Mouse (Mus musculus) kidney, adult 18-20 months (tissue): ENCODE results near the gene Neo1.
"Not testable (repeated sequence)": the region's sequence is repeated elsewhere in the genome, so short reads cannot be mapped to it uniquely, and the experiment has no call there.

Experiments
- DNase-seq: peaks from one replicate; pipeline ENCODE4 v3.0.0; 2021

The Neo1 gene

DNA sequence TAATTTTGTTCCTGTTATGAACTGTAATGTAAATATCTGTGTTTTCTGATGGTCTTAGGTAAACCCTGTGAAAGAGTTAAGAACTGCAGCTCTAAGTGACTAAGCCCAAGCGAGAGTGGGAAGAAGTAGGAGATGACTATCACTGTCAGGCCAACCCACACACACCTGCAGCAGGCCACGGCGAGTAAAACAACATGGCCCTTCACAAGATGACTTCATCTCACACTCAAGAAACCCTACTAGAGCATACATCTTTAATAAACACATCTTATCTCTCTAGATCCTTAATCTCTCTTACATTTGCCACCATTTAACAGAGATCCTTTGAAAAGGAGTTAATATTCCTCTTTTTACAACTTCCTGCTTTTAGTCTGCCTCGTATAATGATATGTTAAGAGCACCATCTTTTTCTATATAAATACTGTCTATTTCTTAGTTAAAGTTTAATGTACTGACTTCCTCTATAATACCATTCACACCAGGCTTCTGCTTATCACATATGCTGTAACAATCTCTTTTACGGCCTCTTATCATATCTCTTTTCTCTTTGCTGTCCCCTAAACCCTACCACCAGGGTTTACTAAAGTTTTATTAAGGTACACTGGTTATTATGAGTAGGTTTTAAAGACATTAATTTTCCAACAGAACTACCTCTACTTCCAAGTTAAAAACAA is 46.8 kb downstream of the Neo1 start:
- DNase-seq = no peak

DNA sequence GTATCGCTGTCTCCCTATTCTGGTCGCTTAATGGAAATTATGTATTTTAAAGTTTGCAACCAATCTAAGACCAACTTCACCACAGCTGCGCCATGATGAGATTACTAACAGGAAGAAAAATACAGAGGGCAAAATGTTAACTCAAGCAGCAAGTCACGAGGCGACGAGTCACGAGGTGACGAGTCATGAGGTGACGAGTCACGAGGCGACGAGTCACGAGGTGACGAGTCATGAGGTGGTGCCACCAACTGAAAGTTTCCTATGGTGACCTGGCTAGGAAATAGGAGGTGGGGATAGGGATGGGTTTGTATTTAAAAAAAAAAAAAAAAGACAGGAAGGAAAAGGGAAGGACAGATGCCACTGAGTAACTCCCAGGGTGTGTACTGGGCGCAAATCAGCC is 57.2 kb downstream of the Neo1 start:
- no peak for DNase-seq

DNA sequence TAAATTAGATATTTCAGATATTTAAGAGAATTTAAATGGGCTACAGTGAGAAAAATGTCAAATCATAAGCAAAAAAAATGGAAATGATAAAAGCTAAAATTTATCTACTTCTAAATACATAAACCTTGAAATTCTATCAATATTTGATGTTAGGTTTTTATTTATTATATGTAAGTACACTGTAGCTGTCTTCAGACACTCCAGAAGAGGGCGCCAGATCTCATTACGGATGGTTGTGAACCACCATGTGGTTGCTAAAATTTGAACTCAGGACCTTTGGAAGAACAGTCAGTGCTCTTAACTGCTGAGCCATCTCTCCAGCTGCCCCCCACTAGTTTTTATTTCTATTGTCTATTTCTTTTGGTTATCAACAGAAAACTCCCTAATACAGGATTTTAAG is 65.1 kb downstream of the Neo1 start:
- not testable (repeated sequence) for DNase-seq

DNA sequence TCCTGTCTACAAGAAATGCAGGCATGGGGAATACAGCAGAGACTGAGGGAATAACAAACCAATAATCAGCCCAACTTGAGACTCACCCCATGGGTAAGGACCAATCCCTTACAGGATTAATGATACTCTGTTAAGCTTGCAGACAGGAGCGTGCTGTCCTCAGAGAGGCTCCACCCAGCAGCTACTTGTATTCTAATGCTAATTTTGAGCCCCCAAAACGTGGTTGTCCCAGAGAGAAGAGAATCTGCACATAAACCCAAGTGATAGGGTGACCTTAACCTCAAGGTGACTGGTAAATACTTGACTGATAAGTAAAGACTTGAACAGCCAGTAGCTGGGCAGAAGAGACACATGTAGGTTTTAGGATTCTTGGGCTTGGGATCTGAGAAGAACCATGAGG is 68.9 kb downstream of the Neo1 start:
- no peak for DNase-seq

DNA sequence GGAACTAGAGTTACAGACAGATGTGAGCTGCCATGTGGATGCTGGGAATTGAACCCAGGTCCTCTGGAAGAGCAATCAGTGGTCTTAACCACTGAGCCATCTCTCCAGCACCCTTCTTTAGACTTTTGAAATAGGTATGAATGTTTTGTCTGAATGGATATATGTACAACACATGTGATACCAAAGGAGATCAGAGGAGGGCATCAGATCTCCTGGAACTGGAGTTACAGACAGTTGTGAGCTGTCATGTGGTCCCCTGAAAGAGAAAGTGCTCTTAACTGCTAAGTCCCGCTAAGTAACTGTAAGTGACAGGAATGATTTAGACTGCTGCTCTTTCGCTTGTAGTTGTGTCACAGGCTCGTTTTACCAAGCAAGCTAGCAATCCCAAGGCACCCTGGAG is 80.7 kb downstream of the Neo1 start:
- DNase-seq = no peak

DNA sequence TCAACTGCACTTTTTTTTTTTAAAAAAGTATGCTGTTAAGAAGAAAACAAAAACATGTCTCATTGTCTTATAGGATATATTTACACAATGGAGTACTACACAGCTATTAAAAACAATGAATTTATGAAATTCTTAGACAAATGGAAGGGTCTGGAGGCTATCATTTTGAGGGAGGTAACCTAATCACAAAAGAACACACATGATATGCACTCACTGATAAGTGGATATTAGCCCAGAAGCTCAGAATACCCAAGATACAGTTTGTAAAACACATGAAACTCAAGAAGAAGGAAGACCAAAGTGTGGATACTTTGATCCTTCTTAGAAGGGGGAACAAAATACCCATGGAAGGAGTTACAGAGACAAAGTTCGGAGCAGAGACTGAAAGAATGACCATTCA is 90.3 kb downstream of the Neo1 start:
- not testable (repeated sequence) for DNase-seq

DNA sequence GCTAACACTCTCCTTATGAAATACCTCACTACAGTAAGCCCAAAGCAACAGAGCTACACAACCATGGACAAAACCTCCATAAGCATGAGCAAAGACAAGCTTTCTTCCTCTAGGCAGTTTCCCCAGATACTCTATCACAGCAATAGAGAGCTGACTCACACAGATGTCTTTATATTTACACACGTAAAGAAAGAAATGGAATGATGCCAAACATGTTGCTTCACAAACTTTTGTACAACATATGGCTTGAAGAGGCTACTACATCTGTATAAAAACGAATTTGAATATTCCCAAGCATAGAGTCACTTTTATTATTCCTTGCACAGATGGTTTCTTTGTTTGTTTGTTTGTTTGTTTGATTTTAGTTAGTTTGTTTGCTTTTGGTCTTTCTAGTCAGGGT is 101.5 kb downstream of the Neo1 start:
- DNase-seq = no peak

DNA sequence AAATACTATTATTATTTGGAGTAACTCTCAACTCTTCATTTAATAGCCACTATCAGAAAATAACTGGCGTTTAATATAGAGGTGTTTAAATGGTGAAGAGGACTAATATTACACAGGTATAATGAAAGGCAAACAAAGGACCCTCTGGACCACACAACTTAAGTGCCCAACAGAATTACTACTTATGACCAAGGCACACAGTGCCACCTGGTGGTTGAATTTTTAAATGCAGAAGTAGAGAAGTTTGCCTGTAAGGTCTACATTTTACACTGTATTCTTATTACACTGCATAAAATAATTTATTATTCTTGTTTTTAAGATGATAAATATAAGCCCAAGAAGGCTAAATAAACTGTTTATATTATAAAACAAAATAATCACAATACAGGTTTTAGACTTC is 108.1 kb downstream of the Neo1 start:
- no peak for DNase-seq

DNA sequence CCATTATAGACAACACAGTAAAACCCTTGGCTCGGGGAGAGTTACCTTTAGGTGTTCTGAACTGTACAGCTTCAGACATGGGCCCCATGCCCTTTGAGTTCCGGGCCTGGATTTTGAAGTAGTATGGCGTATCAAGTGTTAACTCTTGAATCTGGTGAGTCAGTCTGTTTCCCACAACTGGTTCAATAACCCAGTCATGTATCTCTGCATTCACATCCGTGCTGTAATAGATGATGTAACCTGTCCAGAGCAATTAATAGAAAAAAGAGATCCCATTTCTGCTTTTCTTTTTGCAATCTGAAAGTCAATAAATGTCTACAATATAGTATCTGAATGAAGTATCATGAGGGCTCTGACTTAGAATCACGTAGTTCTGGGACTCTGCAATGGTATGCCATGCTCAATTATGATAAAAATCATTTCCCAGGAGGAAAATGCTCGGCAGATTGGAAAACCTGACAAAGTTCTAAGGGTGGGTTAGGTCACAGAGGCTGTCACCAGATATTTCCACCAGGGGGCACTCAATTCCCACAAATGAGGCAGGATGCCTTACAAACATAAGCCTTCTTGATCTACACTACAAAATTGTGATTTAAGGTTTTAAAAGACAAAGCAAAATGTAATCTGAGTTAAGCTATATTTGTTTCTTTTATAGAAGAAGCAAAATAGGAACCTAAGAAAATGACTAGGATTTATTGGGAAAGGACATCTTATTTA is 133.2 kb downstream of the Neo1 start:
- DNase-seq = peak; percentile 38

DNA sequence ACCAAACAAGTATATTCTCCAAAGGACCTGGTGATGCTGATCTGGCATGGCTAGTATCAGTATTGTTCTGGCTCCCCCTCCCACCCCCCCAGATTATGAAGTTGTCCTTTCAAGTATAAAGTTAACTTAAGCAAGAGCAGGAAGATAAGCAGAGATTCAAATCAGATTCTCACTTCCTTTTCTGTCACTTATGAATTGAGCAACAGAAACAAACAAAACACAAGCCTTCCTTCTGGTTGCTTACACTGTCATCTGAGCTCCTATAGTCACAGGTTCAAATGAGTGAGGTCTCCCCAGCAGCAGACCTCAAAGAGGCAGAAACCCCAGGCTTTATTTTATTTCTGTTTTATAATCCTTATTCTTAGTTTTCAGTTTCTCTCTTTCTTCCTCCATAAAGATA is 136.6 kb downstream of the Neo1 start:
- DNase-seq = no peak

DNA sequence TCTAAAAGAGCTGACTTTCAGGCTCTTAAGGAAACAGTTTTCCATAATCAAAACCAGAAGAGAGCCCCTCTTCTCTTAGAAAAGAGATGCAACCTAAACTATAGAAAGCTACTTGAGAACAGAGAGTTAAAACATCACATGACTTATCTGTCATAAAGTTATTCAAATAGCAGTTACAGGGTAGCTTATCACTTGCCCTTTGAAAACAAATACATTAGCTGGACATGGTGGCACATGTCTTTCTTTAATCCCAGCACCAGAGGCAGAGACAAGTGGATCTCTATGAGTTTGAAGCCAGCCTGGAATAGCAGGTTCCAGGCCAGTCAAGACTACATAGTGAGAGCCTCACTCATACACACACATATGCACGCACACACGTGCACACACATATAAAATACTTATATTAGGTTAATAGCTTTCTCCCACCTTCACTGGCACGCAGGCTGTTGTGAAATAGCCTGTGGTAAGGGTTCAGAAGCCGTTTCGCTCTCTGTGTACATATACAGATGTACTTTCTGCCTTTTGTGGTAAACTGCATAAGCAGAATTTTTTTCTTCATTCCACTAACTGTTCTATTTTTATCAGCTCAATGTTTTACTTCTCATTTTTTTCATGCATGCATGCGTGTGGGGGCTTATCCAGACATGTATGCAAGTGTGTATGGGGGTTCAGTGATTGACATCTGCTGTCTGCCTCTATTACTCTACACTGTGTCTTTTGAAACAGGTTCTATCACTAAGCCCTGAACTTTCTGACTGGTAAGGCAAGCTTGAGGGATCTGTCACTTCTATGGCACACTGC is 144.2 kb downstream of the Neo1 start:
- no peak for DNase-seq

DNA sequence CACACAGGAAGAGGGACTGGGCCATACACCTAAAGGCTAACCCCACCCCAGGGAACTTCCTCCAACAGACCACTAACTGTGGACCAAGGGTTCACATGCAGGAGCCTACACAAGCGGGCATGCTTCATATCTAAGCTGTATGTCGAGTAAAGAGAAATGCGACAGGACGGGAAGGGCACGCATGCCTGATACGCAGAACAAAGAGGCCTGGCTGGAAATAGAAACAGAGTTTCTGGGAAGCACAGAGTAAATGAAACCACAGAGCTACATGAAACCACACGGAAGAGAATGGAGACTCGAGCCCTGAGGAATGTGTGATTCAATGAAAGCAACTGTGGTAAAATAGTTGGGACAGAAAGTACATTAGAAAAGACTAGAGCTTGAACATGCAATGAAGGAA is 145.3 kb downstream of the Neo1 start:
- no peak for DNase-seq

DNA sequence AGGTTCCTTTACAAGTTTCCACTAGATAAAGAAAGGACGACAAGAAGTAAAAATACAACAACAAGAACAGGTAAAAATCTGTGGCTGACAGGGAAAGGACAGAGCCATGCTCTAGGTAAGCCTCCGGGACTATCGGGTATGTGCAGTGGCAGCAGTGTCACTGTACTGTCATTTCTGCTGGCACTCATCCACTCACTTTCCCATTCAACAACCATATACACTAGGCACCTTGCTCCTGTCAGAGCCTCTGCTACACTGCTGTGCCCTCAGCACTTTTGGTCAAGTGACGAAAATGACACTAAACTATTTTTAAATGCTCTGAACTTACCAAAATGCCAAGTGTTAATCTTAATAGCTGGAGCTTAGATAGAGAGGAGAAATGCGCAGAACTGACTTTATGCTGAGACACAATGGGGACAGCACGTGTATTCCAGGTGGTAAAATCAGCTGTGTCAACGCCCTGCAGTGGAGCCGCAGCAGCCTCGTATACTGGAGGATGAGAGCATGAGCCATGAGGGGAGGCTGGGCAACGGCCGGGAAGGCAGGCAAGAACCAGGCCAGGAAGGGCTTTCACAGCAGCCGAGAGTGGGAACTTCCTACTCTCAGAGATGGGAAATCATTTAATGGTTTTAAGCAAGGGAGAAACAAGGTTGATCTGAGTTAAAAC is 146.3 kb downstream of the Neo1 start:
- DNase-seq = no peak

DNA sequence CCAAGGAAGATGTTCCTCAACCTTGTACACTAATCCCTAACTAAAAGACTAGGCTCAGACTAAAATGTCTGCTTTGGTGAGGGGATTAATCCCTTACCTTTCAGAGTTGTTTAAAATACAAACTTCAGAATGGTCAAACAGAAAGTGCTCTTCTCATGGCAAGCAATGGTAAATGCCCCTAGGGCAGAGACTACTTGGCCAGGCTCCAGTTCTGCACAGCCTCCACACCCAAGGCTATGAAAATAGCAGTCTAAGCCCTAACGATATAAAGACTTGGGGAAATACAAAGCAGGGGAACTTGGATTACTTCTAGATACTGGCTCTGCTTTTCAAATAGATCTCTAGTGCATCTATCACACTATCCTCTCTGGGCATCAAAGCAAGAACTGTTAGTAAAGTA is 153.6 kb downstream of the Neo1 start:
- DNase-seq = peak; percentile 40

DNA sequence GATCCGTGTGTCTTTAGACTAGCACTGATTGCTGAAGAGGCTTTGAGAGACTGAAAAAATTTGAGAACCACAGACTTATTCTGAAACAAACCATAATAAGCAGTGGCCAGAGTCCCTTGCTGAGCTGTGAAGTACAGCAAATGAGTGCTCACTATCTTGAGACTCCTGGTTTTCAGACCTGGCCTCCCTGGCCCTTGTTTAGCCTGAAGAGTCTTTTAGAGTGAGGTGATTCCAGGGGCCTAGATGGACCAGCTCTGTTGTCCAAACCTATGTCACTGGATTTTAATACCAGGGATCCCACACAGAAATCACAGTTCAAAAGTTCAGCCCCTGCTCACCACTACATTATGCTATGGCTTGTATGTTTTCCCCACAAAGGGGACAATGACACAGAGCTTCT is 156.4 kb downstream of the Neo1 start:
- DNase-seq = no peak

DNA sequence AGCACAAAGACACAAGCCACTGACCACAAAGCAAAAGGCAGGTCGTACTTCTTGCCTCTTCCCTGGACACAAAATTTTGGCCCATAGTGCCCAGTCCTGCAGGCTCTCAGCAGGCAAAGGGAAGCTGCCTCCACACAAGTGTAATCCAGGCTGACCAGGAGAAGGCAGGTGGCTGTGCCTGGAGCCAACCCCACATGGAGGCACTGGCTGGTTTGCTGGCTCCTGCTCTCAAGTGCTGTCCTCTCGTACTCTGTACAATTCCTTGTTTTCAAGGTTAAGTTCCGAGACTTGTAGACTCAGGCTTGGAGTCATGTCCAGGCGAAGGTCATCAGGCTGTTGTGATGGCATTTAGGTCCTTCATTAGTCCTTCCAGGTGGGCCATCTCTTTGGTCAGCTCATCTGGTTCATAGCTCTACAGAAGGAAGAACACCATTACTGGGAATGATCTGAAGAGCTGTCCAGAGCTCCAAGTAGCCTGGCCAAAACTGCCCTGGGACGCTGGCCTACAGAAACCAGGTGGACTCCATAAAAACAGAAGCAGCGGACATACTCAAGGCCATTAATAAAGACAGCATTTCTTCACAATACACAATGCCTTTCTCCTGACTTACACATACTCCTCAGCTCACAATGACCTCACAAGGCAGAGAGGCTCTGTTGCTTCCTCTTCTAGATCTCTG is 159.2 kb downstream of the Neo1 start:
- no peak for DNase-seq

DNA sequence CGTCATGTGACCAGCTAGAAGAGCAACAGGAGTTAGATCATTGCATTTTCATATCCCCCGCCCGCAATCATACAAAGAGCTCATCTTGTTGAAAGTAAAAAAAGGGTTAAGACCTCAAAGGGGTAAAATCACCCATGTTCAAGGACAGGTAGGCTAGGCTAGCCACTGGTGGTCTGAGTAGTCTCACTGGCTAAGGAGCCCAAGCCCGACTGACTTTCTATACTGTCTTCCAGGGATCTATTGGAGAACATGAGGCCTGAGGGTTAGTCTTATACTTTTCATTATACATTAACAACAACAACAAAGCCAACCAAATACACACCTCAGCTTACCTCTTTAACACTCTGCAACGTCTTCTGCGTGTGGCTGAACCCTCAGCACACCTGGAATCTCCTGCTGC is 160.8 kb downstream of the Neo1 start:
- no peak for DNase-seq

DNA sequence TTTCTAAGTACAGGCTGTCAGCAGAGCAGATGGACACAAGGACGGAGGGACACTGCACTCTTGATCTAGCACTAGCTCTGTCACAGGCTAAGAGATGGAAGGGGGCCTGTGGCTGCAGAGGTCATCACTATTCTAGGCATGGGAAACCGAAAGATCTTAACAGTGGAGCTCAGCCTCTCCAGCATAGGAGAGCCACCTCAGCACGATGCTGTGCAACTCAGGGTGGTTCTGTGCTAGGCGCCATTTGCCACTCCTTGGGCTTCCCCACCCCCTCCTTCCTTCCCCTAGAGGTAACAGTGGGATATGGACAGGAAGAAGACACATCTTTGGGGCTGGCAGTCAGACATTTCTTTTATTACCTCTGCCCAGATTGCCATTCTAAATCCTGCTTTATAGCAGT is 161.9 kb downstream of the Neo1 start:
- no peak for DNase-seq

DNA sequence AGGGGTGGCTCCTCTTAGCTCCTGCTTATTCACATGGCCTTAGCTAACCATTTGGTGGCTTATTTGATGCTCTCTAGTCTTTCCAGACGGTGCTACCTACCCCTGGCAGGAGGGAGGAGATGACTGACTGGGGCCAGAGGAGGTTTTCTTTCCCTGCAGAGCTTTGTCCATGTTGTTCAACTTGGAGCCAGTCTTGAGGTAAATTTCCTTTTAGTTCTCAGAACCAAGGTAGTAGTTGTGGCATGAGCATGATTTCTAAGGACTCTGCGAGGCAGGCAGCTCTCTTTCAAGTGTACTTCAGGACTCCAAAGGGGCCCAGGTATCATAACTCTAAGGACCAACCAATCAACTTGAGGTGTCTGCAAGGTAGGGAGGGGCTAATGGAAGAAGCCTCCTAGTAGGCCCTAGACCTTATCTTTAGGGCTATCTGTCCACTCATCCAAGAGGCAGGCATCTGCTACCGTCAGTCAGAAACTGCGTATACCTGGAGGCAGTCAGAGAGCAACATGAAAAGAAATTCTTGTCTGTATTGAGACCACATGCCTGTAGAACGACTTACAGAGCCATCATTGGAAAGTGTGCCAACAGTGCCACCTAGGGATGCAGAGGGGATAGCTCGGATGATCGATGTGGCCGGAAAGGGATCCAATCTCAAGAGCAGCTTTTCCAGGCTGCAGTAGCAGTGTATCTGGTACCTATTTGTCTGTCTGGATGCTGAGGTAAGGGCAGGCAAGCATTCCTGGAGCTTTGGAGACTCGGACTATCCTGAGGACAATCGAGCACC is 162.5 kb downstream of the Neo1 start:
- peak; percentile 66 for DNase-seq

DNA sequence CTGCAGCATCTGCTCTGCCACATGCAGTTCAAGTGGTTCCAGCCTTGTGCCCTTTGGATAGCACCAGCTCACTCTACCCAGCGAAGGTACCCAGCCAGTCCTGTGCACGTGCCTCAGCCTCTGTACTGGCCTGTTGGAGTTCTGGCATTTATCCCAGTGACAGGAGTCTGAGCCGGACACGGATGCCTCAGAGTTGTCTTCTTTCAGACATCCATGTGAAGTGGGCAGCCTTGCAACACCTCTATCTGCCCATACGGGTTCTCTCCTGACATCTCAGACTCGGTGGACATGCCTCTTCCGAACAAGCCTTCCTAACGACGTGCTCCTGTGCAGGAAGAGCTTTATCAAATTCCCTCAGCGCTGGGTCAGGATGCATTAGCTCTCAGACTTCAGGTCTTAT is 165.1 kb downstream of the Neo1 start:
- DNase-seq = no peak

DNA sequence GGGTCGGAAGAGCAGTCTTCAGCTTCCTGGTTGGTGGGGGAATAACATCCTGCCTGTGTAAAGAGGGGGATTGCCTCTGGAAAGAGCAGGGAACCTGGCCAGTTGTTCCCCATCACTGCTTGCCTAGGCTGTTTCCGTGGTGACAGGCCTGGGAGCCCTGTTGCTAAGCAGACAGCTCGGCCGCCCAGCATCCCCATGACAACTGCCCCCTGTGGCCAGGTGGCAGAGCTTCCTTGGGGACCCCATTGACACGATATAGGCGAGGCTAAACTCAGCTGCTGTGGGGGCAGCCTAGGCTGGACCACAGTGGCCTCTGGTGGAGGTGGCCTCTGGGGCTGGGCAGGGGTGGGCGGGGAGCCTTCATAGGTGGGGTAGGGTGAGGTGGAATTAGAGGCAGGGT is 172.4 kb downstream of the Neo1 start:
- no peak for DNase-seq

DNA sequence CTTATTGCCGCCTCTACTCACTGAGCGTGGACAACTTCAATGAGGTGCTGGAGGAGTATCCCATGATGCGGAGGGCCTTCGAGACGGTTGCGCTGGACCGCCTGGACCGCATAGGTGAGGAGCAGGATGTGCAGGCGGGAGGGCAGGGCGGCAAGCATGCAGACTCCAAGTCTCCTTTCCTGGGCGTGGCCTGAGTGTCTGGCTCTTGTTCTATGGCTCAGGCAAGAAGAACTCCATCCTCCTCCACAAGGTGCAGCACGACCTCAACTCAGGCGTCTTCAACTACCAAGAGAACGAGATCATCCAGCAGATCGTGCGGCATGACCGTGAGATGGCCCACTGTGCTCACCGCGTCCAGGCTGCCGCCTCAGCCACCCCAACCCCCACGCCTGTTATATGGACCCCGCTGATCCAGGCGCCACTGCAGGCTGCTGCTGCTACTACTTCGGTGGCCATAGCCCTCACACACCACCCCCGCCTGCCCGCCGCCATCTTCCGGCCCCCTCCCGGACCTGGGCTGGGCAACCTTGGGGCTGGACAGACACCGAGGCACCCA is 177.1 kb downstream of the Neo1 start:
- no peak for DNase-seq
